Comparison of ENCODE assay signal across 22 mouse cellular contexts in genomic region chr14:16146811-16147210, GRCm38 (mm10).
"Had no signal": no experiment of that assay in that cellular context is flagged by ENCODE, and none has a peak within 500 bp of the region (broad histone marks: within the 10 kb centered on the region; RNA-seq: fewer than 3 reads in every experiment).

No protein-coding gene starts in this region.

- H3K9me3 ChIP-seq: liver, embryonic 15.5 days; lung, embryonic 15.5 days; megakaryocyte, embryonic 14.5 days; midbrain, embryonic 13.5 days; neural tube, embryonic 12.5 days; stomach, embryonic 15.5 days had no signal

- H3K27me3 ChIP-seq: liver, embryonic 15.5 days; lung, embryonic 15.5 days; megakaryocyte, embryonic 14.5 days; midbrain, embryonic 13.5 days; neural tube, embryonic 12.5 days; stomach, embryonic 15.5 days had no signal

- H3K4me3 ChIP-seq: liver, embryonic 15.5 days; lung, embryonic 15.5 days; megakaryocyte, embryonic 14.5 days; midbrain, embryonic 13.5 days; neural tube, embryonic 12.5 days; stomach, embryonic 15.5 days had no signal

- ATAC-seq: liver, postnatal 0 days; lung, postnatal 0 days; midbrain, embryonic 13.5 days had no signal

- H3K27ac ChIP-seq: liver, embryonic 15.5 days; lung, embryonic 15.5 days; macrophage; midbrain, embryonic 13.5 days; neural tube, embryonic 12.5 days; stomach, embryonic 15.5 days; stomach, postnatal 0 days had no signal

- H3K4me1 ChIP-seq: liver, embryonic 15.5 days; lung, embryonic 15.5 days; megakaryocyte, embryonic 14.5 days; midbrain, embryonic 13.5 days; neural tube, embryonic 12.5 days; stomach, embryonic 15.5 days had no signal

- DNase-seq: liver, postnatal 0 days; lung, adult 2 months; lung, postnatal 14 days; lung, postnatal 36 days; retina, postnatal 1 day; right cerebral cortex, adult 18-20 months; right cerebral cortex, postnatal 25 days; right cerebral cortex, postnatal 4 days; spleen, adult 18-20 months; thymus, adult 2 months; thymus, postnatal 25 days; thymus, postnatal 4 days had no signal

- H3K36me3 ChIP-seq: liver, embryonic 15.5 days; lung, embryonic 15.5 days; midbrain, embryonic 13.5 days; neural tube, embryonic 12.5 days; stomach, embryonic 15.5 days had no signal

- H3K9ac ChIP-seq: liver, embryonic 15.5 days; liver, postnatal 0 days; lung, embryonic 15.5 days; midbrain, embryonic 13.5 days; neural tube, embryonic 12.5 days; stomach, embryonic 15.5 days had no signal

- H3K4me2 ChIP-seq: liver, embryonic 15.5 days; lung, embryonic 15.5 days; midbrain, embryonic 11.5 days; midbrain, embryonic 13.5 days; neural tube, embryonic 12.5 days; stomach, embryonic 15.5 days had no signal
